ENCODE assay signal across 9 mouse cellular contexts in the genomic region with DNA sequence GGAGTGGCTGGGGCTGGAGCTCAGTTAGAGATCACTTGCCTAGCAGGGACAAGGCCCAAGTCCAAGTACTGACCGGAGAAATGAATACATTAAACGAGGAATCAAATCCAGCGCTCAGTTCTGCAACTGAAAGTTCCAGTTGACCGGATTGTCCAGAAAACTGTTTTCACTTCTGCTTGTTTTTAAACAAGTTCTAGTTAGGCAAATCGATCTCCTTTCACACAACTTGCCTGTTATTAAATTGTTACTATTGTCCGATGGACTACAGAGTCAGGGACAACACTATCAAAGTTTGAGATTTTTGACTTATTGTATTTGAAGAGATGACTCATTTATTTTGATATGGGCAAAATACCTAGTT. TPM values are rescaled to one million over a fixed set of nuclear protein-coding genes. Genes with fewer than 3 reads are reported as not detected.
A peak's percentile ranks its signal among the peaks of the same experiment; 100 is the strongest.
DNase-seq lines count a peak whose midpoint lies in the region; ATAC-seq and TF ChIP-seq lines count a peak whose summit lies in the region.
"Had no signal": no experiment of that assay in that cellular context is flagged by ENCODE, and none has a peak within 500 bp of the region (broad histone marks: within the 10 kb centered on the region; RNA-seq: fewer than 3 reads in every experiment).

No protein-coding gene starts in this region.

- no peak for DNase-seq in lung, embryonic 14.5 days
- no peak for DNase-seq in lung, postnatal 25 days (ENCODE audit: low spot score)
- no peak for DNase-seq in adrenal gland, postnatal 14 days
- no peak for DNase-seq in right cerebral cortex, postnatal 10 days (ENCODE audit: low spot score in 2 of 2)
- no peak for DNase-seq in gastrocnemius, postnatal 25 days

- no peak for TF ChIP-seq CTCF in lung, embryonic 14.5 days (IDR thresholded peaks at IDR 0.05; ENCODE audit: low read depth)

- H3K27ac ChIP-seq in lung, embryonic 14.5 days (ENCODE audit: low read depth) = no peak overlapping the region
- H3K27ac ChIP-seq in forebrain, embryonic 12.5 days = no peak overlapping the region
- H3K27ac ChIP-seq in intestine, embryonic 15.5 days = no peak overlapping the region
- no peak overlapping the region for H3K27ac ChIP-seq in neural tube, embryonic 12.5 days

- no peaks in the 10 kb centered on the region for H3K27me3 ChIP-seq in lung, embryonic 14.5 days (ENCODE audit: insufficient read depth, low read length)
- peaks cover 55% of the 10 kb centered on the region for H3K27me3 ChIP-seq in forebrain, embryonic 12.5 days
- H3K27me3 ChIP-seq in intestine, embryonic 15.5 days (replicated peaks) = peaks cover 5% of the 10 kb centered on the region
- peaks cover 37% of the 10 kb centered on the region for H3K27me3 ChIP-seq in neural tube, embryonic 12.5 days (replicated peaks)

- ATAC-seq in lung, embryonic 14.5 days (ENCODE audit: insufficient read depth) = no peak
- ATAC-seq in forebrain, embryonic 12.5 days (ENCODE audit: low FRiP score) = no peak
- ATAC-seq in intestine, embryonic 15.5 days = no peak
- no peak for ATAC-seq in neural tube, embryonic 12.5 days (ENCODE audit: low FRiP score, low read depth)

- peak overlapping the region; percentile 56 for H3K4me2 ChIP-seq in lung, embryonic 14.5 days
- H3K4me2 ChIP-seq in forebrain, embryonic 12.5 days = peak overlapping the region; percentile 55
- H3K4me2 ChIP-seq in intestine, embryonic 15.5 days (replicated peaks) = peak overlapping the region; percentile 52
- peak overlapping the region; percentile 62 for H3K4me2 ChIP-seq in neural tube, embryonic 12.5 days (replicated peaks)

- H3K9ac ChIP-seq in lung, embryonic 14.5 days = peak overlapping the region; percentile 38; the same call in 1 of the 2 replicates
- H3K9ac ChIP-seq in forebrain, embryonic 12.5 days = no peak overlapping the region
- no peak overlapping the region for H3K9ac ChIP-seq in intestine, embryonic 15.5 days
- no peak overlapping the region for H3K9ac ChIP-seq in neural tube, embryonic 12.5 days

- H3K36me3 ChIP-seq in lung, embryonic 14.5 days (ENCODE audit: insufficient read depth) = no peaks in the 10 kb centered on the region
- H3K36me3 ChIP-seq in forebrain, embryonic 12.5 days (replicated peaks) = no peaks in the 10 kb centered on the region
- no peaks in the 10 kb centered on the region for H3K36me3 ChIP-seq in intestine, embryonic 15.5 days
- H3K36me3 ChIP-seq in neural tube, embryonic 12.5 days = no peaks in the 10 kb centered on the region

- H3K4me3 ChIP-seq in lung, embryonic 14.5 days (ENCODE audit: low read depth, low read length) = peak overlapping the region; percentile 20; the same call in 1 of the 2 replicates
- no peak overlapping the region for H3K4me3 ChIP-seq in forebrain, embryonic 12.5 days (replicated peaks)
- H3K4me3 ChIP-seq in intestine, embryonic 15.5 days (replicated peaks) = no peak overlapping the region
- no peak overlapping the region for H3K4me3 ChIP-seq in neural tube, embryonic 12.5 days

- H3K4me1 ChIP-seq in lung, embryonic 14.5 days (ENCODE audit: insufficient read depth) = peaks cover 4% of the 10 kb centered on the region; the same call in 1 of the 2 replicates
- H3K4me1 ChIP-seq in forebrain, embryonic 12.5 days = peaks cover 10% of the 10 kb centered on the region
- H3K4me1 ChIP-seq in intestine, embryonic 15.5 days (replicated peaks) = peaks cover 7% of the 10 kb centered on the region; the same call in 1 of the 2 replicates
- peaks cover 8% of the 10 kb centered on the region for H3K4me1 ChIP-seq in neural tube, embryonic 12.5 days

- 73% methylated on average over 6 of the region's 6 CpGs for WGBS in lung, embryonic 14.5 days
- 73% methylated on average over 6 of the region's 6 CpGs for WGBS in forebrain, embryonic 12.5 days
- 81% methylated on average over 6 of the region's 6 CpGs for WGBS in intestine, embryonic 15.5 days
- 82% methylated on average over 6 of the region's 6 CpGs for WGBS in neural tube, embryonic 12.5 days

- H3K9me3 ChIP-seq in lung, embryonic 14.5 days (ENCODE audit: low read depth, low read length) = no peaks in the 10 kb centered on the region
- H3K9me3 ChIP-seq in forebrain, embryonic 12.5 days = no peaks in the 10 kb centered on the region
- no peaks in the 10 kb centered on the region for H3K9me3 ChIP-seq in intestine, embryonic 15.5 days
- H3K9me3 ChIP-seq in neural tube, embryonic 12.5 days = no peaks in the 10 kb centered on the region

RNA-seq across cellular contexts. Expression of gene Slc6a16, which starts 0.5 kb away (rescaled TPM):
- not detected in 2 replicates for polyA plus RNA-seq in lung, embryonic 14.5 days (2014; fragmentation: Nextera tagmentation; extraction: Ambion mirVana)
- 0.09 and 0.20 TPM in 2 replicates for polyA plus RNA-seq in forebrain, embryonic 12.5 days (2016; fragmentation: Nextera tagmentation; extraction: Ambion mirVana)
- polyA plus RNA-seq in intestine, embryonic 15.5 days (2015; fragmentation: Nextera tagmentation; extraction: Ambion mirVana) = not detected in 2 replicates
- 0.20 TPM in 1 of 2 replicates, not detected in the other for polyA plus RNA-seq in neural tube, embryonic 12.5 days (2016; fragmentation: Nextera tagmentation; extraction: Ambion mirVana)
- not detected in 2 replicates for total RNA-seq in adrenal gland, postnatal 14 days (2021)
- not detected for total RNA-seq in gastrocnemius, postnatal 25 days (2021)

RNA-seq across cellular contexts. Expression of gene Cd37, which starts 2.5 kb away (rescaled TPM):
- 2.1 and 2.9 TPM in 2 replicates for polyA plus RNA-seq in lung, embryonic 14.5 days (2014; fragmentation: Nextera tagmentation; extraction: Ambion mirVana)
- polyA plus RNA-seq in forebrain, embryonic 12.5 days (2016; fragmentation: Nextera tagmentation; extraction: Ambion mirVana) = 1.2 and 1.3 TPM in 2 replicates
- polyA plus RNA-seq in intestine, embryonic 15.5 days (2015; fragmentation: Nextera tagmentation; extraction: Ambion mirVana) = 3.5 and 3.6 TPM in 2 replicates
- polyA plus RNA-seq in neural tube, embryonic 12.5 days (2016; fragmentation: Nextera tagmentation; extraction: Ambion mirVana) = 1.1 and 1.2 TPM in 2 replicates
- 7.3 and 40.7 TPM in 2 replicates for total RNA-seq in adrenal gland, postnatal 14 days (2021)
- total RNA-seq in gastrocnemius, postnatal 25 days (2021) = 1 to 10 TPM; 1.3 to 2.0 TPM

RNA-seq across cellular contexts. Expression of gene Tead2, which starts 25.8 kb away (rescaled TPM):
- polyA plus RNA-seq in lung, embryonic 14.5 days (2014; fragmentation: Nextera tagmentation; extraction: Ambion mirVana) = 204 and 222 TPM in 2 replicates
- 245 and 256 TPM in 2 replicates for polyA plus RNA-seq in forebrain, embryonic 12.5 days (2016; fragmentation: Nextera tagmentation; extraction: Ambion mirVana)
- polyA plus RNA-seq in intestine, embryonic 15.5 days (2015; fragmentation: Nextera tagmentation; extraction: Ambion mirVana) = 93.2 and 97.0 TPM in 2 replicates
- 173 and 178 TPM in 2 replicates for polyA plus RNA-seq in neural tube, embryonic 12.5 days (2016; fragmentation: Nextera tagmentation; extraction: Ambion mirVana)
- 17.8 and 19.2 TPM in 2 replicates for total RNA-seq in adrenal gland, postnatal 14 days (2021)
- total RNA-seq in gastrocnemius, postnatal 25 days (2021) = 1 to 10 TPM; 2.5 to 2.8 TPM

RNA-seq across cellular contexts. Expression of gene Dkkl1, which starts 29.4 kb away (rescaled TPM):
- polyA plus RNA-seq in lung, embryonic 14.5 days (2014; fragmentation: Nextera tagmentation; extraction: Ambion mirVana) = 0.45 TPM in 1 of 2 replicates, not detected in the other
- 0.72 and 0.78 TPM in 2 replicates for polyA plus RNA-seq in forebrain, embryonic 12.5 days (2016; fragmentation: Nextera tagmentation; extraction: Ambion mirVana)
- polyA plus RNA-seq in intestine, embryonic 15.5 days (2015; fragmentation: Nextera tagmentation; extraction: Ambion mirVana) = 1.0 and 1.1 TPM in 2 replicates
- polyA plus RNA-seq in neural tube, embryonic 12.5 days (2016; fragmentation: Nextera tagmentation; extraction: Ambion mirVana) = 7.5 and 7.6 TPM in 2 replicates
- 0.98 TPM in 1 of 2 replicates, not detected in the other for total RNA-seq in adrenal gland, postnatal 14 days (2021)
- total RNA-seq in gastrocnemius, postnatal 25 days (2021) = not detected

RNA-seq across cellular contexts. Expression of gene Slc6a21, which starts 35.9 kb away (rescaled TPM):
- not detected in 2 replicates for polyA plus RNA-seq in lung, embryonic 14.5 days (2014; fragmentation: Nextera tagmentation; extraction: Ambion mirVana)
- polyA plus RNA-seq in forebrain, embryonic 12.5 days (2016; fragmentation: Nextera tagmentation; extraction: Ambion mirVana) = not detected in 2 replicates
- polyA plus RNA-seq in intestine, embryonic 15.5 days (2015; fragmentation: Nextera tagmentation; extraction: Ambion mirVana) = not detected in 2 replicates
- not detected in 2 replicates for polyA plus RNA-seq in neural tube, embryonic 12.5 days (2016; fragmentation: Nextera tagmentation; extraction: Ambion mirVana)
- total RNA-seq in adrenal gland, postnatal 14 days (2021) = not detected in 2 replicates
- not detected for total RNA-seq in gastrocnemius, postnatal 25 days (2021)
- total RNA-seq: left cerebral cortex, adult 18-20 months had no signal
